Mouse (Mus musculus) kidney, adult 2 months (tissue): ENCODE results near the gene C2cd5.

ENCODE experiments used
- CTCF ChIP-seq: fragments of 200-500 bp; conservative IDR thresholded peaks from 2 replicates; pipeline ENCODE4 v1.5.1; 2011; ENCODE audit warnings: low read depth, mild to moderate bottlenecking, control low read depth, low read length, moderate library complexity, mixed read lengths; ENCODE audit not compliant: insufficient read depth, insufficient read length
- POLR2A ChIP-seq: fragments of 200-500 bp; IDR thresholded peaks from one replicate; pipeline ENCODE4 v1.6.1; 2011; ENCODE audit warnings: low read depth, low read length, control low read depth

GRCm38 (mm10) chr6:143143321-143143720, 43.4 kb upstream of the C2cd5 start:
- TF ChIP-seq CTCF (no peak), POLR2A (no peak)
